Mouse (Mus musculus): Measurements from ENCODE around the gene Btbd9.

The Btbd9 gene

GRCm38 (mm10) chr17:30225030-30225740 lies 351.1 kb downstream of the Btbd9 start:
- no peak for DNase-seq (ENCODE audit: low read depth in 2 of 2, low spot score in 2 of 2)

GRCm38 (mm10) chr17:30222837-30223236 lies 353.5 kb downstream of the Btbd9 start:
- DNase-seq (ENCODE audit: low read depth in 2 of 2, low spot score in 2 of 2): no peak

- no peak for DNase-seq (ENCODE audit: low read depth in 2 of 2, low spot score in 2 of 2)
These were observed 353.9 kb downstream of the Btbd9 start for GRCm38 (mm10) chr17:30222361-30222760.

GRCm38 (mm10) chr17:30221677-30222076 lies 354.6 kb downstream of the Btbd9 start:
- no peak for DNase-seq (ENCODE audit: low read depth in 2 of 2, low spot score in 2 of 2)

GRCm38 (mm10) chr17:30215741-30216140 lies 360.5 kb downstream of the Btbd9 start:
- no peak for DNase-seq (ENCODE audit: low read depth in 2 of 2, low spot score in 2 of 2)

GRCm38 (mm10) chr17:30214393-30214792 lies 361.9 kb downstream of the Btbd9 start:
- no peak for DNase-seq (ENCODE audit: low read depth in 2 of 2, low spot score in 2 of 2)

- no peak for DNase-seq (ENCODE audit: low read depth in 2 of 2, low spot score in 2 of 2)
These were observed 362.9 kb downstream of the Btbd9 start for GRCm38 (mm10) chr17:30213371-30213770.

GRCm38 (mm10) chr17:30212647-30213046 lies 363.6 kb downstream of the Btbd9 start:
- no peak for DNase-seq (ENCODE audit: low read depth in 2 of 2, low spot score in 2 of 2)

- DNase-seq (ENCODE audit: low read depth in 2 of 2, low spot score in 2 of 2): no peak
These were observed 365.4 kb downstream of the Btbd9 start for GRCm38 (mm10) chr17:30210936-30211335.

- DNase-seq (ENCODE audit: low read depth in 2 of 2, low spot score in 2 of 2): no peak
These were observed 366.0 kb downstream of the Btbd9 start for GRCm38 (mm10) chr17:30210262-30210661.

- DNase-seq (ENCODE audit: low read depth in 2 of 2, low spot score in 2 of 2): no peak
These were observed 371.0 kb downstream of the Btbd9 start for GRCm38 (mm10) chr17:30205062-30205825.

GRCm38 (mm10) chr17:30200283-30200682 lies 376.0 kb downstream of the Btbd9 start:
- DNase-seq (ENCODE audit: low read depth in 2 of 2, low spot score in 2 of 2): no peak

GRCm38 (mm10) chr17:30199374-30200247 lies 376.7 kb downstream of the Btbd9 start:
- DNase-seq (ENCODE audit: low read depth in 2 of 2, low spot score in 2 of 2): peak; percentile 27 to 28

- no peak for DNase-seq (ENCODE audit: low read depth in 2 of 2, low spot score in 2 of 2)
These were observed 377.9 kb downstream of the Btbd9 start for GRCm38 (mm10) chr17:30198422-30198821.

GRCm38 (mm10) chr17:30197280-30198030 lies 378.8 kb downstream of the Btbd9 start:
- peak; percentile 38 to 48 for DNase-seq (ENCODE audit: low read depth in 2 of 2, low spot score in 2 of 2)

GRCm38 (mm10) chr17:30196401-30197279 lies 379.6 kb downstream of the Btbd9 start:
- DNase-seq (ENCODE audit: low read depth in 2 of 2, low spot score in 2 of 2): peak in 1 of 2 experiments; percentile 23

GRCm38 (mm10) chr17:30195591-30196183 lies 380.6 kb downstream of the Btbd9 start:
- no peak for DNase-seq (ENCODE audit: low read depth in 2 of 2, low spot score in 2 of 2)

- DNase-seq (ENCODE audit: low read depth in 2 of 2, low spot score in 2 of 2): no peak
These were observed 381.5 kb downstream of the Btbd9 start for GRCm38 (mm10) chr17:30194629-30195445.

- DNase-seq (ENCODE audit: low read depth in 2 of 2, low spot score in 2 of 2): no peak
These were observed 382.2 kb downstream of the Btbd9 start for GRCm38 (mm10) chr17:30194091-30194490.

Measured in CD8-positive naive resting alpha-beta T cell, adult 2 months (primary cell).